Mouse (Mus musculus): ENCODE data around the gene Arpc1b.

GRCm38 (mm10) chr5:145089878-145090277, 24.1 kb upstream of the Arpc1b start:
- TF ChIP-seq CTCF (IDR thresholded peaks at IDR 0.05; ENCODE audit: low read depth, low read length) (no peak), TAL1 (conservative IDR thresholded peaks at IDR 0.05; ENCODE audit: low read depth, low read length) (no peak), GATA1 (IDR thresholded peaks at IDR 0.05; ENCODE audit: borderline replicate concordance, low read length) (no peak), GATA2 (IDR thresholded peaks at IDR 0.05; ENCODE audit: borderline replicate concordance, low read depth, low read length) (no peak), POLR2AphosphoS5 (IDR thresholded peaks at IDR 0.05; ENCODE audit: insufficient replicate concordance, low read depth, low read length) (no peak)

All from G1E (cell line).